24 mouse cellular contexts compared by ENCODE assay signal in genomic region chr12:29605124-29605523, GRCm38 (mm10).
DNase-seq lines count a peak whose midpoint lies in the region; ATAC-seq and TF ChIP-seq lines count a peak whose summit lies in the region.
"Had no signal": no experiment of that assay in that cellular context is flagged by ENCODE, and none has a peak within 500 bp of the region (broad histone marks: within the 10 kb centered on the region; RNA-seq: fewer than 3 reads in every experiment).

No protein-coding gene starts in this region.

- H3K27ac ChIP-seq in left cerebral cortex, adult 2 months, result peak overlapping the region; percentile 78
- H3K27ac ChIP-seq: embryonic facial prominence, embryonic 13.5 days; hindbrain, embryonic 15.5 days; kidney, embryonic 15.5 days; limb, embryonic 12.5 days; liver, embryonic 15.5 days; lung, embryonic 15.5 days had no signal

- TF ChIP-seq POLR2A in brain, embryonic 14.5 days (IDR thresholded peaks at IDR 0.05; ENCODE audit: borderline replicate concordance, extremely low read depth, insufficient read depth, insufficient read length, poor library complexity, severe bottlenecking), result no peak

- H3K4me3 ChIP-seq in left cerebral cortex, adult 2 months, result no peak overlapping the region
- H3K4me3 ChIP-seq: embryonic facial prominence, embryonic 13.5 days; hindbrain, embryonic 15.5 days; kidney, embryonic 15.5 days; limb, embryonic 12.5 days; liver, embryonic 15.5 days; lung, embryonic 15.5 days had no signal

- TF ChIP-seq CTCF in left cerebral cortex, adult 2 months (IDR thresholded peaks at IDR 0.05), result no peak
- TF ChIP-seq CTCF in brain, embryonic 14.5 days (IDR thresholded peaks at IDR 0.05; ENCODE audit: borderline replicate concordance, extremely low read depth, insufficient read depth, insufficient read length), result no peak

- intact Hi-C loops in left cerebral cortex, adult 2 months (cut with DNase I), result no loop called here
- intact Hi-C loops in left cerebral cortex, postnatal 36 days (cut with DNase I), result no loop called here

- peak; percentile 33; the same call in 1 of the 2 replicates for ATAC-seq in frontal cortex, adult (ENCODE audit: low TSS enrichment)
- ATAC-seq: activated CD4-positive, CD25-positive, alpha-beta regulatory T cell, adult 4 months; inflammation-experienced regulatory T-cells, adult 6 months had no signal

- DNase-seq in frontal cortex, postnatal 36 days (ENCODE audit: low spot score in 2 of 2), result no peak
- DNase-seq in left cerebral cortex, adult 2 months (ENCODE audit: extremely low spot score in 1 of 2, low spot score in 2 of 2), result no peak
- no peak for DNase-seq in left cerebral cortex, postnatal 36 days (ENCODE audit: low spot score in 2 of 2)
- DNase-seq in brain, embryonic 14.5 days (ENCODE audit: low read depth), result peak; percentile 37
- DNase-seq in cerebellum, postnatal 4 days (ENCODE audit: low spot score in 2 of 2), result no peak
- DNase-seq: adrenal gland, adult 2 months; adrenal gland, postnatal 36 days; B cell, adult 2 months; cerebellum, adult 8-10 months; cerebellum, postnatal 36 days; gastrocnemius, postnatal 25 days; heart, adult 18-20 months; heart, postnatal 36 days; kidney, adult 11 months; kidney, postnatal 25 days had no signal
